Mouse (Mus musculus): ENCODE measurements around the gene Galnt16. TPM values are rescaled to one million over a fixed set of nuclear protein-coding genes. Genes with fewer than 3 reads are reported as not detected.

Gene Galnt16
- polyA plus RNA-seq, 2 experiments: 15.7 to 19.1 TPM

- Histone ChIP-seq H3K36me3 (ENCODE audit: control insufficient read depth, insufficient read depth, low read length) (no peaks in the 10 kb centered on the region), H3K27me3 (ENCODE audit: control insufficient read depth, insufficient read depth, low read length) (no peaks in the 10 kb centered on the region), H3K4me3 (replicated peaks; ENCODE audit: low read length) (no peak overlapping the region), H3K9me3 (ENCODE audit: control insufficient read depth, low read length) (no peaks in the 10 kb centered on the region), H3K4me1 (ENCODE audit: control insufficient read depth, insufficient read depth, low read length) (peaks cover 9% of the 10 kb centered on the region), H3K9ac (ENCODE audit: low read depth, low read length, severe bottlenecking) (peak overlapping the region; percentile 28; the same call in 1 of the 2 replicates), H3K27ac (replicated peaks; ENCODE audit: low read depth, low read length) (no peak overlapping the region), H3K4me2 (replicated peaks; ENCODE audit: low read depth, low read length, severe bottlenecking) (no peak overlapping the region; the same call in 1 of the 2 replicates)
- DNase-seq (ENCODE audit: low spot score) (no peak), ATAC-seq (ENCODE audit: low FRiP score, low read depth) (no peak)
- TF ChIP-seq POLR2A (IDR thresholded peaks at IDR 0.05; ENCODE audit: borderline replicate concordance, extremely low read depth, insufficient read depth, insufficient read length): no peak
- WGBS: 20% methylated on average over 15 of the region's 15 CpGs
Measured at GRCm38 (mm10) chr12:80574825-80575371, 56.8 kb downstream of the Galnt16 start.

GRCm38 (mm10) chr12:80577049-80577448, 59.0 kb downstream of the Galnt16 start:
- Histone ChIP-seq H3K27me3 (ENCODE audit: control insufficient read depth, insufficient read depth, low read length) (no peaks in the 10 kb centered on the region), H3K4me2 (replicated peaks; ENCODE audit: low read depth, low read length, severe bottlenecking) (no peak overlapping the region), H3K4me3 (replicated peaks; ENCODE audit: low read length) (no peak overlapping the region), H3K36me3 (ENCODE audit: control insufficient read depth, insufficient read depth, low read length) (no peaks in the 10 kb centered on the region), H3K4me1 (ENCODE audit: control insufficient read depth, insufficient read depth, low read length) (peaks cover 9% of the 10 kb centered on the region), H3K9ac (ENCODE audit: low read depth, low read length, severe bottlenecking) (no peak overlapping the region), H3K9me3 (ENCODE audit: control insufficient read depth, low read length) (no peaks in the 10 kb centered on the region), H3K27ac (replicated peaks; ENCODE audit: low read depth, low read length) (no peak overlapping the region)
- WGBS: 85% methylated on average over 5 of the region's 5 CpGs
- ATAC-seq (ENCODE audit: low FRiP score, low read depth) (no peak), DNase-seq (ENCODE audit: low spot score) (no peak)
- TF ChIP-seq POLR2A (IDR thresholded peaks at IDR 0.05; ENCODE audit: borderline replicate concordance, extremely low read depth, insufficient read depth, insufficient read length): no peak

GRCm38 (mm10) chr12:80581357-80581756, 63.3 kb downstream of the Galnt16 start:
- Histone ChIP-seq H3K27ac (replicated peaks; ENCODE audit: low read depth, low read length) (no peak overlapping the region), H3K9me3 (ENCODE audit: control insufficient read depth, low read length) (no peaks in the 10 kb centered on the region), H3K36me3 (ENCODE audit: control insufficient read depth, insufficient read depth, low read length) (no peaks in the 10 kb centered on the region), H3K4me1 (ENCODE audit: control insufficient read depth, insufficient read depth, low read length) (no peaks in the 10 kb centered on the region), H3K9ac (ENCODE audit: low read depth, low read length, severe bottlenecking) (no peak overlapping the region), H3K27me3 (ENCODE audit: control insufficient read depth, insufficient read depth, low read length) (no peaks in the 10 kb centered on the region), H3K4me3 (replicated peaks; ENCODE audit: low read length) (no peak overlapping the region), H3K4me2 (replicated peaks; ENCODE audit: low read depth, low read length, severe bottlenecking) (no peak overlapping the region)
- WGBS: 68% methylated on average over 5 of the region's 5 CpGs
- TF ChIP-seq POLR2A (IDR thresholded peaks at IDR 0.05; ENCODE audit: borderline replicate concordance, extremely low read depth, insufficient read depth, insufficient read length): no peak
- ATAC-seq (ENCODE audit: low FRiP score, low read depth) (no peak), DNase-seq (ENCODE audit: low spot score) (no peak)

- H3K4me1 ChIP-seq (ENCODE audit: control insufficient read depth, insufficient read depth, low read length): no peaks in the 10 kb centered on the region
- WGBS: 24% methylated on average over 2 of the region's 2 CpGs
- H3K9ac ChIP-seq (ENCODE audit: low read depth, low read length, severe bottlenecking): no peak overlapping the region
- no peak for ATAC-seq (ENCODE audit: low FRiP score, low read depth)
- DNase-seq (ENCODE audit: low spot score): no peak
- no peaks in the 10 kb centered on the region for H3K9me3 ChIP-seq (ENCODE audit: control insufficient read depth, low read length)
- H3K4me2 ChIP-seq (replicated peaks; ENCODE audit: low read depth, low read length, severe bottlenecking): no peak overlapping the region
- no peak for TF ChIP-seq POLR2A (IDR thresholded peaks at IDR 0.05; ENCODE audit: borderline replicate concordance, extremely low read depth, insufficient read depth, insufficient read length)
- H3K27ac ChIP-seq (replicated peaks; ENCODE audit: low read depth, low read length): no peak overlapping the region
- no peaks in the 10 kb centered on the region for H3K36me3 ChIP-seq (ENCODE audit: control insufficient read depth, insufficient read depth, low read length)
- H3K4me3 ChIP-seq (replicated peaks; ENCODE audit: low read length): no peak overlapping the region
- H3K27me3 ChIP-seq (ENCODE audit: control insufficient read depth, insufficient read depth, low read length): no peaks in the 10 kb centered on the region
Measured at GRCm38 (mm10) chr12:80584973-80585372, 66.9 kb downstream of the Galnt16 start.

- ATAC-seq (ENCODE audit: low FRiP score, low read depth) (no peak), DNase-seq (ENCODE audit: low spot score) (no peak)
- H3K4me1 ChIP-seq (ENCODE audit: control insufficient read depth, insufficient read depth, low read length): no peaks in the 10 kb centered on the region
- no peak overlapping the region for H3K9ac ChIP-seq (ENCODE audit: low read depth, low read length, severe bottlenecking)
- no peaks in the 10 kb centered on the region for H3K9me3 ChIP-seq (ENCODE audit: control insufficient read depth, low read length)
- H3K4me2 ChIP-seq (replicated peaks; ENCODE audit: low read depth, low read length, severe bottlenecking): no peak overlapping the region
- H3K4me3 ChIP-seq (replicated peaks; ENCODE audit: low read length): no peak overlapping the region
- H3K36me3 ChIP-seq (ENCODE audit: control insufficient read depth, insufficient read depth, low read length): no peaks in the 10 kb centered on the region
- H3K27ac ChIP-seq (replicated peaks; ENCODE audit: low read depth, low read length): no peak overlapping the region
- no peaks in the 10 kb centered on the region for H3K27me3 ChIP-seq (ENCODE audit: control insufficient read depth, insufficient read depth, low read length)
- no peak for TF ChIP-seq POLR2A (IDR thresholded peaks at IDR 0.05; ENCODE audit: borderline replicate concordance, extremely low read depth, insufficient read depth, insufficient read length)
- 77% methylated on average over 4 of the region's 4 CpGs for WGBS
Measured at GRCm38 (mm10) chr12:80594141-80594540, 76.1 kb downstream of the Galnt16 start.

GRCm38 (mm10) chr12:80594781-80595180, 76.7 kb downstream of the Galnt16 start:
- Histone ChIP-seq H3K4me2 (replicated peaks; ENCODE audit: low read depth, low read length, severe bottlenecking) (no peak overlapping the region), H3K4me1 (ENCODE audit: control insufficient read depth, insufficient read depth, low read length) (no peaks in the 10 kb centered on the region), H3K27me3 (ENCODE audit: control insufficient read depth, insufficient read depth, low read length) (no peaks in the 10 kb centered on the region), H3K9me3 (ENCODE audit: control insufficient read depth, low read length) (no peaks in the 10 kb centered on the region), H3K9ac (ENCODE audit: low read depth, low read length, severe bottlenecking) (no peak overlapping the region), H3K36me3 (ENCODE audit: control insufficient read depth, insufficient read depth, low read length) (no peaks in the 10 kb centered on the region), H3K4me3 (replicated peaks; ENCODE audit: low read length) (no peak overlapping the region), H3K27ac (replicated peaks; ENCODE audit: low read depth, low read length) (no peak overlapping the region)
- 78% methylated on average over 4 of the region's 4 CpGs for WGBS
- TF ChIP-seq POLR2A (IDR thresholded peaks at IDR 0.05; ENCODE audit: borderline replicate concordance, extremely low read depth, insufficient read depth, insufficient read length): no peak
- ATAC-seq (ENCODE audit: low FRiP score, low read depth) (no peak), DNase-seq (ENCODE audit: low spot score) (no peak)

All from limb, embryonic 14.5 days (tissue).